Mouse (Mus musculus) cerebellum, adult 2 months (tissue): ENCODE measurements at regions not wholly inside any gene's neighbourhood (a gene's known extent, or its start where the extent isn't known, plus 50 kb on each side); places are given as distances from the start of the nearest gene placed in this dataset.

Experiments
- CTCF ChIP-seq: fragments of 200-500 bp; IDR thresholded peaks from 2 replicates; pipeline ENCODE4 v1.5.1; 2011; ENCODE audit warnings: low read depth, mild to moderate bottlenecking, control low read depth, low read length, moderate library complexity, borderline replicate concordance; ENCODE audit not compliant: insufficient read depth
- POLR2A ChIP-seq: fragments of 200-500 bp; IDR thresholded peaks from 2 replicates; pipeline ENCODE4 v1.6.1; 2011; ENCODE audit warnings: low read length, control low read depth, borderline replicate concordance; ENCODE audit not compliant: insufficient read depth

DNA sequence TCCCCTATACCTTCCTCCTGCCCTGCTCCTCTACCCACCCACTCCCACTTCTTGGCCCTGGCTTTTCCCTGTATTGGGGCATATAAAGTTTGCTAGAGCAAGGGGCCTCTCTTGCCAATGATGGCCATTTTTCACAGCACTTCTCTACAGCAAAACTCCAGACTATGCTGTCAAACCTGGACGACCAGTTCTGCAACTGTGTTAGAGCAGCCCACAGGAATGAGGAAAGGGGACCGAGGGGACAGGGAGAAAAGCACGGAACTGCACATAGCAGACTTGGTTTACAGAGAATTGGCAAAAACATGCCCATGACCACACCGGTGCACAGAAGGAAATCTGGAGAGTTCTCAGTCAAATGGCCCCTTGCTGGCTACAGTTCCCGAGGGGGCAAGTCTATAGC is 312.7 kb downstream of the Gm10295 start:
- TF ChIP-seq CTCF: no peak
- TF ChIP-seq POLR2A: no peak
